Mouse (Mus musculus) CH12.LX (cell line): ENCODE measurements at regions not wholly inside any gene's neighbourhood (a gene's known extent, or its start where the extent isn't known, plus 50 kb on each side); places are given as distances from the start of the nearest gene placed in this dataset.

Experiments
- DNase-seq: peaks from one replicate; pipeline ENCODE4 v3.0.0-alpha.2; 2013; ENCODE audit errors: extremely low read depth
- H3K27ac ChIP-seq: 2 replicates; pipeline ENCODE4 v1.5.1; 2012; ENCODE audit warnings: low read depth, mild to moderate bottlenecking, control low read depth, moderate library complexity; ENCODE audit not compliant: insufficient read depth
- H3K27me3 ChIP-seq: replicated peaks from 2 replicates; pipeline ENCODE3; 2012; ENCODE audit warnings: inconsistent platforms
- H3K36me3 ChIP-seq, 2 experiments: replicated peaks in 1 of 2; 2 replicates each; pipeline versions ENCODE3 to v1.6.1; 2012; ENCODE audit warnings: inconsistent platforms in 1 of 2, low read length in 1 of 2, mild to moderate bottlenecking in 1 of 2, mixed read lengths in 1 of 2, moderate library complexity in 1 of 2; ENCODE audit not compliant: control insufficient read depth in 1 of 2, insufficient read depth in 1 of 2
- H3K4me1 ChIP-seq, 2 experiments: 2 replicates each; pipeline ENCODE4 v1.6.1; 2012; ENCODE audit warnings: inconsistent platforms in 1 of 2, moderate library complexity in 1 of 2; ENCODE audit not compliant: insufficient read depth in 2 of 2, control insufficient read depth in 1 of 2
- H3K4me2 ChIP-seq: 2 replicates; pipeline ENCODE4 v1.6.1; 2012; ENCODE audit warnings: low read depth, mild to moderate bottlenecking, control low read depth; ENCODE audit not compliant: poor library complexity, insufficient read depth, severe bottlenecking
- H3K4me3 ChIP-seq, 3 experiments: fragments of 150-350 bp in 1 of 3; sonication (generic) in 1 of 3; replicated peaks in 1 of 3; 2 replicates each; pipeline versions ENCODE3 to v1.5.1; 2011 to 2012; ENCODE audit warnings: low read depth in 2 of 3, low read length in 2 of 3, mild to moderate bottlenecking in 2 of 3, moderate library complexity in 2 of 3, control low read depth in 1 of 3, improper control_type of control experiment in 1 of 3, inconsistent platforms in 1 of 3, mixed read lengths in 1 of 3; ENCODE audit not compliant: poor library complexity in 1 of 3
- H3K79me2 ChIP-seq: replicated peaks from 2 replicates; pipeline ENCODE4 v1.6.1; 2012; ENCODE audit warnings: mild to moderate bottlenecking, moderate library complexity; ENCODE audit not compliant: control insufficient read depth, poor library complexity, insufficient read depth, severe bottlenecking; ENCODE audit errors: extremely low read depth
- H3K9ac ChIP-seq: 2 replicates; pipeline ENCODE4 v1.6.1; 2012; ENCODE audit warnings: low read depth, mild to moderate bottlenecking, control low read depth, moderate library complexity; ENCODE audit not compliant: insufficient read depth
- H3K9me3 ChIP-seq: replicated peaks from 2 replicates; pipeline ENCODE3; 2012; ENCODE audit warnings: low read length, inconsistent platforms, mixed read lengths
- BHLHE40 ChIP-seq: IDR thresholded peaks from 2 replicates; pipeline ENCODE4 v1.6.1; 2011; ENCODE audit warnings: mild to moderate bottlenecking, low read depth, low read length, improper control_type of control experiment
- CTCF ChIP-seq, 2 experiments: IDR thresholded peaks in 1 of 2; conservative IDR thresholded peaks in 1 of 2; 2 replicates each; pipeline ENCODE4 v1.5.1; 2011 to 2012; ENCODE audit warnings: low read depth in 2 of 2, low read length in 2 of 2, improper control_type of control experiment in 1 of 2, inconsistent platforms in 1 of 2, mild to moderate bottlenecking in 1 of 2, moderate library complexity in 1 of 2
- E2F4 ChIP-seq: IDR thresholded peaks from 2 replicates; pipeline ENCODE4 v1.6.1; 2011; ENCODE audit warnings: low read depth, low read length, improper control_type of control experiment; ENCODE audit not compliant: insufficient replicate concordance
- EP300 ChIP-seq: IDR thresholded peaks from 2 replicates; pipeline ENCODE4 v1.6.1; 2011; ENCODE audit warnings: low read length, improper control_type of control experiment
- GABPA ChIP-seq: IDR thresholded peaks from 2 replicates; pipeline ENCODE4 v1.6.1; 2012; ENCODE audit warnings: low read depth, low read length, improper control_type of control experiment, inconsistent platforms; ENCODE audit not compliant: insufficient replicate concordance
- HCFC1 ChIP-seq: IDR thresholded peaks from 2 replicates; pipeline ENCODE4 v1.6.1; 2012; ENCODE audit warnings: low read depth, mild to moderate bottlenecking, inconsistent platforms, low read length, improper control_type of control experiment
- IRF4 ChIP-seq: IDR thresholded peaks from 2 replicates; pipeline ENCODE4 v1.6.1; 2014; ENCODE audit warnings: low read depth, mild to moderate bottlenecking, inconsistent platforms, low read length, improper control_type of control experiment
- JUN ChIP-seq: IDR thresholded peaks from 2 replicates; pipeline ENCODE4 v1.6.1; 2011; ENCODE audit warnings: low read depth, mild to moderate bottlenecking, low read length, improper control_type of control experiment, moderate library complexity; ENCODE audit not compliant: insufficient read depth
- KAT2A ChIP-seq: IDR thresholded peaks from 2 replicates; pipeline ENCODE4 v1.6.1; 2012; ENCODE audit warnings: low read length, improper control_type of control experiment, inconsistent platforms; ENCODE audit not compliant: insufficient replicate concordance
- MAFK ChIP-seq: IDR thresholded peaks from 2 replicates; pipeline ENCODE4 v1.6.1; 2011; ENCODE audit warnings: low read length, improper control_type of control experiment; ENCODE audit not compliant: insufficient replicate concordance
- MAZ ChIP-seq: IDR thresholded peaks from 2 replicates; pipeline ENCODE4 v1.6.1; 2012; ENCODE audit warnings: low read depth, mild to moderate bottlenecking, inconsistent platforms, low read length, improper control_type of control experiment, moderate library complexity
- MYC ChIP-seq: IDR thresholded peaks from 2 replicates; pipeline ENCODE4 v1.6.1; 2011; ENCODE audit warnings: low read depth, mild to moderate bottlenecking, improper control_type of control experiment, low read length
- NELFE ChIP-seq: IDR thresholded peaks from 2 replicates; pipeline ENCODE4 v1.6.1; 2011; ENCODE audit warnings: low read depth, low read length, improper control_type of control experiment
- PAX5 ChIP-seq: IDR thresholded peaks from 2 replicates; pipeline ENCODE4 v1.6.1; 2012; ENCODE audit warnings: low read length, inconsistent platforms, mixed read lengths
- RAD21 ChIP-seq: IDR thresholded peaks from 2 replicates; pipeline ENCODE4 v1.6.1; 2011; ENCODE audit warnings: low read depth, mild to moderate bottlenecking, low read length, improper control_type of control experiment, moderate library complexity
- RCOR1 ChIP-seq: conservative IDR thresholded peaks from 2 replicates; pipeline ENCODE4 v1.6.1; 2012; ENCODE audit warnings: low read depth, mild to moderate bottlenecking, inconsistent platforms, low read length, improper control_type of control experiment
- SIN3A ChIP-seq: IDR thresholded peaks from 2 replicates; pipeline ENCODE4 v1.6.1; 2012; ENCODE audit warnings: low read length, improper control_type of control experiment, inconsistent platforms
- SMC3 ChIP-seq: IDR thresholded peaks from 2 replicates; pipeline ENCODE4 v1.6.1; 2011; ENCODE audit warnings: low read depth, low read length, improper control_type of control experiment
- TBP ChIP-seq: conservative IDR thresholded peaks from 2 replicates; pipeline ENCODE4 v1.6.1; 2011; ENCODE audit warnings: low read depth, low read length, improper control_type of control experiment
- USF2 ChIP-seq: conservative IDR thresholded peaks from 2 replicates; pipeline ENCODE4 v1.6.1; 2011; ENCODE audit warnings: low read depth, low read length, improper control_type of control experiment
- ZMIZ1 ChIP-seq: IDR thresholded peaks from 2 replicates; pipeline ENCODE4 v1.6.1; 2012; ENCODE audit warnings: low read depth, mild to moderate bottlenecking, inconsistent platforms, low read length, improper control_type of control experiment
- ZNF384 ChIP-seq: IDR thresholded peaks from 2 replicates; pipeline ENCODE4 v1.6.1; 2012; ENCODE audit warnings: low read depth, low read length, improper control_type of control experiment, inconsistent platforms
- dilution Hi-C: fragments of 300-500 bp; cut with MboI; formaldehyde crosslinking; loops from 2 replicates; pipeline ENCODE4 v1.14.3; 2020; ENCODE audit warnings: low sequenced_read_pairs; ENCODE audit not compliant: extremely low pct_unique_long_range_greater_than_20kb, extremely low pct_ligation_motif_present
- in situ Hi-C: fragments of 300-500 bp; cut with MboI; formaldehyde crosslinking; loops from 3 replicates; pipeline ENCODE4 v1.14.3; 2019; ENCODE audit warnings: low sequenced_read_pairs, low pct_ligation_motif_present, low pct_unique_long_range_greater_than_20kb, mixed read lengths

GRCm38 (mm10) chr2:149664377-149664776 is 164.6 kb upstream of the Syndig1 start:
- Histone ChIP-seq H3K36me3 (no peaks in the 10 kb centered on the region), H3K27ac (no peak overlapping the region), H3K9me3 (no peaks in the 10 kb centered on the region), H3K4me3 (no peak overlapping the region), H3K9ac (no peak overlapping the region)
- DNase-seq = no peak
- TF ChIP-seq MYC = no peak
- TF ChIP-seq IRF4 = no peak
- TF ChIP-seq MAFK = no peak
- TF ChIP-seq GABPA = no peak
- no peak for TF ChIP-seq RAD21
- no peak for TF ChIP-seq JUN
- TF ChIP-seq PAX5 = no peak
- TF ChIP-seq E2F4 = no peak
- TF ChIP-seq KAT2A = no peak
- TF ChIP-seq BHLHE40 = no peak
- TF ChIP-seq NELFE = no peak
- no peak for TF ChIP-seq SMC3
- no peak for TF ChIP-seq TBP
- no peak for TF ChIP-seq CTCF (conservative IDR thresholded peaks at IDR 0.05 in 1 of 2, IDR thresholded peaks at IDR 0.05 in 1 of 2; ENCODE audit: low read depth in 2 of 2, low read length in 2 of 2)
- no peak for TF ChIP-seq HCFC1
- TF ChIP-seq, all 38 proteins: peak for 0
- Histone ChIP-seq H3K79me2 (no peaks in the 10 kb centered on the region), H3K4me2 (no peak overlapping the region), H3K27me3 (no peaks in the 10 kb centered on the region), H3K4me1 (no peaks in the 10 kb centered on the region)
- in situ Hi-C loops (no loop called here), dilution Hi-C loops (no loop called here)

- H3K36me3 ChIP-seq = no peaks in the 10 kb centered on the region
- H3K4me1 ChIP-seq = no peaks in the 10 kb centered on the region
- H3K4me3 ChIP-seq = no peak overlapping the region
- H3K9me3 ChIP-seq = no peaks in the 10 kb centered on the region
- no peak overlapping the region for H3K4me2 ChIP-seq
- H3K9ac ChIP-seq = no peak overlapping the region
- TF ChIP-seq SMC3 (no peak), IRF4 (no peak), MAZ (no peak), GABPA (no peak), TBP (no peak), ZNF384 (no peak), SIN3A (no peak), ZMIZ1 (no peak), EP300 (no peak), RCOR1 (no peak), PAX5 (no peak), USF2 (no peak), MYC (no peak), CTCF (conservative IDR thresholded peaks at IDR 0.05 in 1 of 2, IDR thresholded peaks at IDR 0.05 in 1 of 2; ENCODE audit: low read depth in 2 of 2, low read length in 2 of 2) (no peak)
- peaks cover 2% of the 10 kb centered on the region for H3K27me3 ChIP-seq
- dilution Hi-C loops (no loop called here), in situ Hi-C loops (no loop called here)
- DNase-seq = no peak
- no peaks in the 10 kb centered on the region for H3K79me2 ChIP-seq
- no peak overlapping the region for H3K27ac ChIP-seq
Observed at GRCm38 (mm10) chr2:149666412-149666811, 162.6 kb upstream of the Syndig1 start.
